Mouse (Mus musculus) MN1 (cell line): ENCODE measurements around the gene Rnasek.

Source experiments
- DNase-seq: peaks from one replicate; pipeline ENCODE4 v3.0.0-alpha.2; 2016; ENCODE audit warnings: low spot score

Gene Rnasek

DNA sequence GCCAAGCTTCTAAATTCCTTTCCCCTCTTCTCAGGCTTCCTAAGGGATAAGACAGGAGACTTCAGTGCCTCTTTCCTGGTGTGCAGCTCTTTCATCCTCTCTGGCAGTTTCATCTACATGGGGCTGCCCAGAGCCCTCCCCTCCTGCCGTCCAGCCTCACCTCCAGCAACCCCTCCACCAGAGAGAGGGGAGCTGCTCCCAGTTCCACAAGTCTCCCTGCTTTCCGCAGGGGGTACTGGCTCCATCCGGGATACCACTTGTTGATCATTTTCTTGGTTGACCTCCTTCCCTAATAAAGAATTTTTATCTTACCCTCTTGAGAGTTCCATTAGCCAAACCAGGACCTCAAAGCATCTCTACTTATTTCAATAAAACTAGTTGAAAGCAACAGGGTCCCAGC is 23.5 kb downstream of the Rnasek start:
- no peak for DNase-seq

DNA sequence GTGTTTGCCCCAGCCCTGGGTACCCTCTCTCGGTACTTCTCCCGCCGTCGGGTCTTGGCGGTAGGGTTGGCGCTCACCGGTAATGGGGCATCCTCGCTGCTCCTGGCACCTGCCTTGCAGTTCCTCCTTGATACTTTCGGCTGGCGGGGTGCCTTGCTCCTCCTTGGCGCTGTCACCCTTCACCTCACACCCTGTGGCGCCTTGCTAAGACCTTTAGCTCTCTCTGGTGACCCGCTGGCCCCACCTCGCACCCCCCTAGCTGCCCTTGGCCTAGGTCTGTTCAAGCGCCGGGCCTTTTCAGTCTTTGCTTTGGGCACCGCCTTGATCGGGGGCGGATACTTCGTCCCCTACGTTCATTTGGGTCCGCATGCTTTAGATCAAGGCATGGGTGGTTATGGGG is 24.3 kb downstream of the Rnasek start:
- no peak for DNase-seq

DNA sequence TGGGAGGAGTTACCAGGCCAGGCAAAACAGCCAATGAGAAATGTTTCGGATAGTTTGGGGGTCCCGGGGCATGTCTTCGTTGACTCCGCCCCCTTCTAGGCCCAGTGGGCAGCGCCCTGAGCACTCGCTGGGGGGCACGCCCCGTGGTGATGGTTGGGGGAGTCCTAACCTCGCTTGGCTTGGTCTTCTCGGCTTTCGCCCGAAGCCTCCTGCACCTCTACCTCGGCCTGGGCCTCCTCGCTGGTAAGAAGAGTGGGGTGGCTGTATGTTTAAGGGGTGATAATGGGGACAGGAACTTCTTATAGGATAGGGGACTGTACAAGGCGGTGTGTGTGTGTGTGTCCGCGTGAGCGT is 24.8 kb downstream of the Rnasek start:
- DNase-seq = no peak

DNA sequence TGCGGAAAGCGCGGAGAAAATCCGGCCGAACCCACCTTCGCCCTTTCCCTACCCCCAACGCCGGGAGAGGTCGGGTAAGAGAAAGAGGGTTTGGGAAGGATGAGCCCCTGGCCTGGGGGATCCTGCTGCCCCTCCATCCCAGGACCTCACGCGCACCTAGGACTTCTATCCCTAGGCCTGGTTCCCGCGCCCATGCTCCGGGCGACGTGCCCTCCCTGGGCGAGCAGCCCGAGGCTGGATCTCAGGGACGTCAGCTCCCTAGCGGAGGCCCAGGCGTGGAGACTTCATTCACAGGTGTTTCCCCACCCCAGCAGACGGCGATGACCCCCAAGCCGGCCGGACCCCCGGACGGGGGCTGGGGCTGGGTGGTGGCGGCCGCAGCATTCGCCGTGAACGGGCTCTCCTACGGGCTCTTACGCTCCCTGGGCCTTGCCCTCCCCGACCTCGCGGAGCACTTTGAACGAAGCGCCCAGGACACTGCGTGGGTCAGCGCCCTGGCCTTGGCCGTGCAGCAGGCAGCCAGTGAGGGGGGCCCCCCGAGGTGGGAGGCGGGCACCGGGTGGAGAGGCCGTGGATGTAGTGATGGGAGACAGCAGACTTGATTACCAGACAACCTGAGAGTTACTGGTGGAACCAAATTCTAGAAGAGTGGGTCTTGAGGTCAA is 25.3 kb downstream of the Rnasek start:
- no peak for DNase-seq

DNA sequence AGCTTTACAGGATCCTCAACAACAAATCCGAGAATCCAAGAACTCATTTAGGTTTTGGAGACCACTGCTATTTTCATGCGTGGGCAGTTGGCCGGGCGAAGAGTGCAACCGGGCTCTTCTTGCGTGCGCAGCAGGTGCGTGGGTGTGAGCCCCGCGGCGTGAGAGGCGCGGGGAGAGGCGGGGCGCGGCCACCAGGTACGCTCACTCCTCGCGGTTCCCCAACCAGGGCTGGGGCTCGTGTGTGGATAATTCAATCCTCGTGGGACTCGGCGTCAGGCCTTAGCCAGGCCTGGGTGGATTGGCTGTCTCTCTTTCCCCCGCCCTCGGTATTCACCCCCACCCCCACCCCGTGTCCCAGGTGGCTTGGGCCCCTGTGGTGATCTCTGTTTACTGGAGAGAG is 25.9 kb downstream of the Rnasek start:
- no peak for DNase-seq

DNA sequence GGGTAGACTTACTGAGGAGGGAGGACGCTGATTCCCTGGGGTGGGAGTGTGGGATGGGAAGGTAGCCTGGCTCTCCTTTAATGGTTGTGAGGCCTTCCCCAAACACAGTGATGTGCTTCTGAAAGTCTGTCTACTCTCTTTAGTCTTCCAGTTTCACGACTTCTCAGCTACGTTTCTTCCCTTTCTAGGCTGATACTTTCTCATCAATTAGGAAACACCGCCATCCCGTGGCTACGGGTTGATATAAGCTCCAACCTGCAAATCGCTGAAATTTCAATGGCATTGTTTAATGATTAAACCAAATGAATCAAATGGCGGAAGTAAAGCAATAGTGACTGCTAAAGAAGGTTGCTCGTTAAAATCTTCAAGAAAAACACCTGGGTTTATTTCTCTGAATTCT is 26.7 kb downstream of the Rnasek start:
- peak; percentile 78 for DNase-seq

DNA sequence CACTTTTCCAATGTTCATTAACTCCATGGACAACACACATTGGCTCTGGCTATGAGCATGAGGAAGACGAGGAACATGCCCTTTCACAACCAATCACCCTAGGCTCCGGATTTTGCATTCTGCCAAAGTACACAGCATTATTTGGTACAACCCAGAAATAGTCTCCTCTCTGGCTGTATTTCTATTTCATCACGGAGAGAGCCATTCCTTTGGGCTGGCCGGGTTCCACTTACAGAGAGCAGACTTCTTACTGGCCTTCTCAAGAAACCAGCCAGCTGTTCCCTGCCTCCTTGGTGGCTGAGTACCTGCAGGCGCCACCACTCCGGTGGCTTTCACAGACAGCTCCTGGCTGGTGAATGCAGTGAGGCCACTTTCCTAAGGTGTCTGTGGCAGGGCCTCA is 27.2 kb downstream of the Rnasek start, which contains the start of gene Slc16a11:
Slc16a11 (plus strand) TSS at position 330 of the 400 bp plus-strand sequence.
- no peak for DNase-seq

DNA sequence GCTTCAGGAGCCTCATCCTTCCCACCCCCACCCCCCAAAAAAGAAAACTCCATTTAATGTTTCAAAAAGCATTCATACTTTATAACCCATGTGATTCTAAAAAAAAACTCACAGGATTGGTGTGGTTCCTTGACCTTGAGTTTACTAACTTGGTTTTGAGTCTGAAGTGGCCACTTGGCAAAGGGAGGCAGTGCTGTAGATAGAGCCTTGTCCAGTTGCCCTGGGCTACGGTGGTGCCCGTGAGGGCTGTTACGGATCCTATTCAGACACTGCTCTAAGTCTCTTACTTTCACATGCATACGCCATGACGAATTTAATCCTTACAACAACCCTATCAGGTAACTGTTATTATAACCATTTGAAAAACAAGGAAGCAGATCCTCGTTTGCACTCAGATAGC is 27.7 kb downstream of the Rnasek start:
- no peak for DNase-seq

DNA sequence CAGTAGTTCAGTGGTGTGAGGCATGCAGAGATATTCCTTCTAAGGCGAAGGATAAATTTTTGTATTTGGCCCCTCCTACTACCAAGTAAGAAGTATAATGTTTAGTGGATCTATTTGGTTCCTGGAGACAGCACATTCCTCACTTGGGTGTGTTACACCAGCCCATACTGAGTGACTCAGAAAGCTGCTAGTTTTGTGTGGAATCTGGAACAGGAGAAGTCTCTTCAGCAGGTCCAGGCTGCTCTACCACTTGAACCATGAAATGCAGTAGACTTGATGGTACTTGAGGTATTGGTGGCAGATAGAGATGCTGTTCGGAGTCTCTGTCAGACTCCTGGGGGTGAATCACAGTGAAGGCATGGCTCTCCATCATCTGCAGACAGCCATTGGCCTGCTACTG is 29.0 kb downstream of the Rnasek start:
- DNase-seq = no peak

DNA sequence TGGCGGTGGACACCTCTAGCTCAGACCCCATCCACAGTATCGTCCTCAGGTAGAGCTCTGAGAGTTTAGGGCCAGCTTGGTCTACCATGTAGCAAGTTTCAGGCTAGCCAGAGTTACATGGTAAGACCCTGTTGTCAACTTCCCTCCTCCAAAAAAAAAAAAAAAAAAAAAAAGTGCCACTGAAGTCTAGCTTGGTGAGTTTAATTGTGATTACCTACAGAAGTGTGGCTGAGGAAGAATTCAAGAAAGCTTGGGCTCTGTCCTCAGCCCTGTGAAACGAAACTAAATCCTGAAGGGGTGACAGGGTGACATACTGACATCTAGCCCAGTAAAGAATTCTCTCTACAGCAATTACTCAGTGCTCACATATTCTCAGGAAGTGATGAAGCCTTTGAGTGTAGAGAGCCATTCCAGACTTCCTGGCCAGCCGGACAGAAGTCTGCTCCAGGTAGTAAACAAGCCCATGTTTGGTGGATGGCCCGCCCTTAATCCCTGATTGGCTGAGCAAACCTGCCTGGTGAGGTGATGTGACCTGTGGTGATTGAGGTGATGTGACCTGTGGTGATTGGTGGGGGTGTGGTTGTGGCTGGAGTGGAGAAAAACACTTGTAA is 30.8 kb downstream of the Rnasek start:
- no peak for DNase-seq

DNA sequence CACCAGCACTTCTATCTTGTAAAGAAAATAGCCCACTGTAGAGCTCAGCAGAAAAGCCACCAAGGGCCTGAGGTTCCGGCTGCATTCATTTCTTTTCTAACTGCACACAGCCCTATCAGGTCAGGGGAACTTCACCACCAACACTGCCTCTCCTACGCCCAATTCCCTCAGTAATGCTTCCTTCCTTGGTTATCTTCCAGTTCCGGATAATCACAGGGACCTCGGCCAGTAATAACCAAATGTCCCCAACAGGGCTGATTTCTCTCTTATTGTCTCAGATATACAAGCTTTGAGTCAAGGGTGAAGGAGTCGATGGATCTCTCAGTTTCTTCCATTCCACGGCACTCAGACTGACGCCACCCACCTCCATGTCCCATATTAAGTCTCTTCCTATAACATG is 32.4 kb downstream of the Rnasek start:
- DNase-seq = no peak

DNA sequence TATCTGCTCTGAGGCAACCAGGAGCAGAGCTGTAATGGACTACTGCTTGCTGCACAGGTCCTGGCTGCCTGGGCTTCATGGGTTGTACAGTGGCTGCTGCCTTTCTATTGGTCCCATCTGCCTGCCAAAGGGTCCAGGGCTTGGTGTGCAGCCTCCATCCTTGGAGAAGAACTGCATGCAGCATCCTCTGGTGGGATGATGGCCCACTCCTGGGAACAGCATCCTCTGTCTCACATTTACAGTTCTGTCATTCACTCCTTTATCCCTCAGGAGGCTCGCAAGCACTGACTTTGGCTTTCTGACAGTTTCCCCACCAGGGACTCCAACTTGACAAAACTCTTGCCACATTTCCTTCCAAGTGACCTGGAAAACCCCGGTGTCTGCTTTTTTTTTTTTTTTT is 32.8 kb downstream of the Rnasek start:
- DNase-seq = no peak

DNA sequence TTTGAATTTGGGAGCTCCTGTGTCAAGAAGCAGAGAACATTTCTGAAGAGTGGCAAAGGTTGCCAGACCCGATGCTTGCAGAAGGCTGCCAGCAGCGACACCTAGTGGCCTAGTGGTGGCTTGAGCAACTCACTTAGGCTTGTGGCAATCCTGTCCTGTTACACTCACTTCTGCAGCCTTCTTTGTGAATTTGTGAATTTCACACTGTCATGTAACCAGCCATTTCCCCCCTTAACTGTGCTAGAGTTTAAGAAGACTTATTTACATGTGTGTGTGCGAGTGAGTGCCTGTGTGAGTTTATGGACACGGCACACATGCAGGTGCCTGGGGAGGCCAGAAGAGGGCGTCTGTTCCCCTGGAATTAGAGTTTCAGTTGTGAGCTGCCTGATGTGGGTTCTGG is 38.0 kb downstream of the Rnasek start:
- DNase-seq = peak; percentile 80

DNA sequence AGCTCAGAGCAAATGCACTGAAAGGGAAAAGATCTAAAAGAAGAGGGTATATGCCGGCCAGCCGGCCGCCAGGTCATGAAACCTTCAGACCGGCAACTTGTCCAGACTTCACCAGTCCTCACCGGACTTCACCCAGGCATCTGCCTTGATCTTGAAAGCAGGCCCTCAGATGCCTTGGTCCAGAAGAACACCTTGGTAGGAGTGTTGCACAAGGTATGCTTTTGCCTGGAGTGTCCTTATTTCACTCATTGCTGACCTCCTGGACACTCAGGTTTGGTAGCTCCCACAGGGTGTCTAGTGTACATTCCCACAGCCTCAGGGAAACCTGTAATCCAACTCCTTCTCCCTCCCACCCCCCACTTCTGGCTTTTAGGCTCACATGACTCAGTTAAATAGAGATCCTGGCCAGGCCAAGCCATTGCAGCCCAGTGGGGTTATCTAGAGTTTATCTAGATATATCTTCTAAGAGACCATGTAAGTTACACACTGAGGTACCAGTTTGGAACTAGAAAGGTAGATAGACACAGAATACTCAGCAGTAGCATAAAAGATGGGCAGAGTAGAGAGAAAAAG is 39.5 kb downstream of the Rnasek start:
- DNase-seq = no peak

DNA sequence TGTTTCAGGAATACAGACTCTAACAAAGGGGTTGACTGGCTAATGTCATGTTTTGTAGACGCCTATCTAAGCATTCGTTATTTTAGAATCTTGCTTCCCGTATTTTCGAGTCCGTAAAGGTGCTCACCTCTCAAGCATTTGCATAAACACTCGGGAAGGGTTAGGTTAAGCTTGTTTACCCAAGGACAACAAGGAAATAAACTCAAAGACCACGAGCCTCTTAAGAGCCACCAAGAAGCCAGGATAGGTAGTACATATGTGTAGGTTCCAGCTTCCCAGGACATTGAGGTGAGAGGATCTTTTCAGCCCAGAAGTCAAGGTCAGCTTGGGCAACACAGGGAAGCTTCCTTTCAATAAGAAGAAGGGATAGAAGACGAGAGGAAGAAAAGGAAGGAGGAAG is 40.5 kb downstream of the Rnasek start:
- DNase-seq = no peak

DNA sequence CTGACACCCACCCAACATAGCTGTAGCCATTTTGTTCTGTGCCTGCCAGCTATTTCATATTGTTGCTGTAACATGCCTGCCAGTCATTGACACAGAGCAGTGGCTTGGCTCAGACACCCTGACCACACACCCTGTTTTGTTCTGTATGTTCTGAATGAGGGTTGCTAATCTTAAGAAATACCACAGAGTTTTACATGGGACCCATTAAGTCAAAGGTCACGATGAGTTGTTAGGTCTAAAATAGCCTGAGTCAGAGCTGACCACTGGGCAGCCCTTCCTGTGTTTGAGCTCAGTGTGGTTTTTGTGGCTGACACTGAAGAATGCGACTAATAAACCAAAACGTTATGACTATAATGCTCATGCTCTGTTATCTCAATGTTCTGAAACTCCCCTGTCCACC is 41.3 kb downstream of the Rnasek start:
- no peak for DNase-seq

DNA sequence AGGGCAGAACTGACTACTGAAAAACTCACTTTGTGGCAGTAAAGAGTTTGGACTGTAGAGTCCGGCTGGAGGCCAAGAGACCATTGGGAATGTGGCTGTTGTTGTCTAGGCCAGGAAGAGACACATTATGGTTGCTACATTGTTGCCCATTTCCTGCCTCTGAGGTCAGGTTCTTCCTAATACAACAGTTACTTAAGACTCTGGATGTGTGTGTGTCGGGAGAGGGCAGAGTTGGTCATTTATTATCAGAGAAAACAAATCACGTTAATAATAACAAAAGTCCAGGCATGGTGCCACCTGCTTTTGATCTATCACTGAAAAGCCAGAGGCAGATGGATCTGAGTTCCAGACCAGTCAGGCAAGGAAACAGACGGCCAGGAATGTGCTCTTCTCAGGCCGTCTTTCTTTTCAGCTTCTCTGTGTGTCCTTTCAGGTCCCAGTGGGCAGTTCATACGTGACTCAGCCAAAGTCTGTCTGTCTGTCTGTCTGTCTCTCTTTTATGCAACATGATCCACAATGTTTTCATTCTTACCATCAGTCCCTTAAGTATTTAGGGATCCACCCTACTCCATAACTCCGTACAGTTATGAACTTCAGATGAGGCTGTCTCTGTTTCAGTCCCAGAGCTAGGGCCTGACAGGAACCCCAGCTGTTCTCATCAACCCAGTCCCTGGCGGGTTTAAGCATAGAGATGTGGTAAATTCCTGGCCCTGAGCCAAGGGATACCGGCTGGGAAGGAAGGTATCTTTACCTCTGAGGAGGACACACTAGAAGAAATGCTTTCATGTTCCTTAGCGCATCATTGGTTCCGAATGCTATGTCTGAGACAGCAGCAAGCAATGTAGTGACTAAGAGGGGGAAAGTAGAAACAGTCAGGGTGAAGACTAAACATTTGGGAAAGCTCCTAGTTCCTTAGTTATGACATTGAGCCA is 46.0 kb downstream of the Rnasek start:
- DNase-seq = no peak

DNA sequence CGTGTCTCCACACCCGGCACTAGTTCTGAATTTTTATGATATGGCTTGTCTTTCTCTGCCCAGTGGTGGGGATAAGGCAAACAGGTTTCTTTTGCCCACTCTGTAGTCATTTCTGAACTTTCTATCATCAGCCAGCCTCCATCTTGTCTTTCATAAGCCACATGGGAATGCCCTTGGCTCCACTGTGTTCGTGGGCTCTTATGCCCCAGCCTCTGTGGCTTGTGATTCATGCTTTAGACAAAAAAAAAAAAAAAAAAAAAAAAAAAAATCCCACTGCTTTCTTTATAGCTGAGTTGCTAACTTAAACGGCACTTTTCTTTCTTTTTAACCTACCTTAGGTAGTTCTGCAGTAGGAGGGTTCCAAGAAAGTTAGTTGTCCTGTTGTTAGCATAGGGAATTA is 47.5 kb downstream of the Rnasek start:
- no peak for DNase-seq

DNA sequence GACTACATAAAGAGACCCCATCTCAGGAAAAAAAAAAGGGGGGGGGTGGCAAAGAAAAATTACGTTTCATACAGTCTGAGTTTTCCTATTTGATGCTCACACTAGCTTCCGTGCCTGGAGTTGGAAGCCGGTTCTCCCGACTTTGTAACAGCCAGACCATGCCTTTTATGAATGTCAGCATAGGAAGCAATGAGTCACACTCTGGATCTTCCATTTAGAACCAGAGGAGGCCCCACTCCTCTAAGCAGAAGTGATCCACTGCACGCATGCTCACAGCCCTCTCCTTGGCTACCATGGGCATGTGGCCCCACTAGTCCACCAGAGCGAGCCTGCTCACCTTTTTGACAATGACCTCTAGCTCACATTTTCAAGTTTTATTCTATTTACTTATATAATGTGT is 48.5 kb downstream of the Rnasek start:
- no peak for DNase-seq

DNA sequence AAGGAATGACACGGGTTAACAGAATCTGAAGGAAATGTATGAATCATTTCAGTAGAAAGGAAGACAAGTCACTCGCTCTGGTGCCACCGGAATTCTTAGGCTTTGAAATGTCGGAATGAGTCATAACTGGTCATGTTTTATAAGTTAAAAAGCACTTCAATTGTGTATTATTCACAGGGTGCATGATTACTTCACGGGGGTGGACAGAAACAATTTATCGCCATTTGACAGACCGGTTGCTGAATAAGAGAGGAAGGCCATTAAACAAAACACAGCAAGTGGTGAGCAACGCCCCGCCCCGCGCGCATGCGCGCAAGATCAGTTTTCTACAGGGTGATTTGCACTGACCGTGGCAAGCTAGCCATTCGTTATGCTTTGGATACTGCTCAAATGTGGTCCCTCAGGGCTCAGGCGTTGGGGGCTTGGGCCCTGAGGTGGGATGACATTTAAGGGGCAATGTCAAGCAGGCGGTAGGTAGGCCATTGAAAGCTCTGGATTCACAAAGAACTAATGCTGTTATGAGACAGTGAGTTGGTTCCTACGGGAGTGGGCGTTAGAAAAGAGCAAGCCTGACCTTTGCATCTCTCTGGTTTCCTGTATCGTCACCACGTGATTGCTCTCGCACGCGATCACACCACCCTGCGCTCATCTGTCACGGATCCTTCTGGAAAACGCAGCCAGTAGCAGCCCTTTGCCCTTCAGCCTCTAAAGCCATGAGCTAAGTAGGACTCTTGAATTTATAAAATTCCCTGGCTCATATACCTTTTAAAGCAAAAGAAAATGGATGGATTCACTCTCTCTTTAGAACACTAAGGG is 50.1 kb downstream of the Rnasek start:
- DNase-seq = peak; percentile 14
